Mouse (Mus musculus): ENCODE measurements at regions not wholly inside any gene's neighbourhood (a gene's known extent, or its start where the extent isn't known, plus 50 kb on each side); places are given as distances from the start of the nearest gene placed in this dataset.

- H3K4me1 ChIP-seq (ENCODE audit: control insufficient read depth, insufficient read depth, low read length) = no peaks in the 10 kb centered on the region
- no peak overlapping the region for H3K27ac ChIP-seq (replicated peaks; ENCODE audit: insufficient read depth, low read depth, low read length)
- H3K27me3 ChIP-seq (ENCODE audit: control insufficient read depth, insufficient read depth, low read length) = no peaks in the 10 kb centered on the region
- WGBS = 68% methylated on average over 2 of the region's 2 CpGs
- TF ChIP-seq POLR2A (IDR thresholded peaks at IDR 0.05; ENCODE audit: extremely low read depth, insufficient read depth, low read length) = no peak
- TF ChIP-seq CTCF (IDR thresholded peaks at IDR 0.05; ENCODE audit: low read depth, low read length) = no peak
- H3K36me3 ChIP-seq (ENCODE audit: control insufficient read depth, insufficient read depth, low read length) = no peaks in the 10 kb centered on the region
- H3K79me2 ChIP-seq (ENCODE audit: control insufficient read depth, insufficient read depth, low read length) = no peaks in the 10 kb centered on the region
- no peak overlapping the region for H3K4me3 ChIP-seq (ENCODE audit: insufficient read depth, low read depth, low read length)
- no peak overlapping the region for H3K9ac ChIP-seq (ENCODE audit: low read depth, low read length)
- no peak for DNase-seq (ENCODE audit: extremely low read depth, low read depth, low spot score)
Measured at GRCm38 (mm10) chr15:57535514-57535913, 58.1 kb upstream of the Slc22a22 start.

Data from liver, adult 2 months (tissue).